Mouse (Mus musculus) gastrocnemius, adult 8-10 months (tissue): ENCODE data around the gene Spata31d1b. TPM values are rescaled to one million over a fixed set of nuclear protein-coding genes. Genes with fewer than 3 reads are reported as not detected.
"Not testable (repeated sequence)": the region's sequence is repeated elsewhere in the genome, so short reads cannot be mapped to it uniquely, and the experiment has no call there.

ENCODE experiments used
- DNase-seq, 2 experiments: peaks; one replicate each; pipeline ENCODE4 v3.0.0; 2022; ENCODE audit warnings: low spot score in 2 of 2
- total RNA-seq, 4 experiments: library from RNA; stranded (reverse); gene quantifications; 2 replicates each; pipeline ENCODE4 v1.2.4; 2022

Spata31d1b gene
- total RNA-seq, 4 experiments from 2014 or later, result not detected

GRCm38 (mm10) chr13:59694008-59694407 lies 18.1 kb upstream of the Spata31d1b start, which contains the start of gene 4921517D22Rik:
4921517D22Rik (minus strand) TSS chr13:59694108.
- no peak for DNase-seq

GRCm38 (mm10) chr13:59695781-59696180 lies 16.3 kb upstream of the Spata31d1b start:
- DNase-seq, result no peak

GRCm38 (mm10) chr13:59699131-59699530 lies 13.0 kb upstream of the Spata31d1b start:
- DNase-seq, result no peak

- DNase-seq, result not testable (repeated sequence)
Measured at GRCm38 (mm10) chr13:59700137-59700536, 11.9 kb upstream of the Spata31d1b start.

GRCm38 (mm10) chr13:59703514-59703913 lies 8.6 kb upstream of the Spata31d1b start:
- DNase-seq, result no peak

- DNase-seq, result no peak
Measured at GRCm38 (mm10) chr13:59704562-59704961, 7.5 kb upstream of the Spata31d1b start.

- no peak for DNase-seq
Measured at GRCm38 (mm10) chr13:59710230-59710629, 1.9 kb upstream of the Spata31d1b start, which contains the start of gene Spata31d1a. Spata31d1a (minus strand) TSS chr13:59710330.

GRCm38 (mm10) chr13:59713710-59714109 lies 1.6 kb downstream of the Spata31d1b start:
- no peak for DNase-seq

- DNase-seq, result not testable (repeated sequence)
Measured at GRCm38 (mm10) chr13:59718857-59719440, 6.9 kb downstream of the Spata31d1b start.

- DNase-seq, result no peak
Measured at GRCm38 (mm10) chr13:59719475-59719874, 7.4 kb downstream of the Spata31d1b start.

- DNase-seq, result not testable (repeated sequence)
Measured at GRCm38 (mm10) chr13:59722089-59722488, 10.0 kb downstream of the Spata31d1b start.

GRCm38 (mm10) chr13:59726139-59726867 lies 14.2 kb downstream of the Spata31d1b start:
- no peak for DNase-seq

- DNase-seq, result peak; percentile 50 to 56
Measured at GRCm38 (mm10) chr13:59728378-59729093, 16.5 kb downstream of the Spata31d1b start.

GRCm38 (mm10) chr13:59731652-59732051 lies 19.6 kb downstream of the Spata31d1b start, which contains the start of gene Spata31d1d:
Spata31d1d (minus strand) TSS chr13:59731752.
- DNase-seq, result no peak

- no peak for DNase-seq
Measured at GRCm38 (mm10) chr13:59733936-59734335, 21.9 kb downstream of the Spata31d1b start.

GRCm38 (mm10) chr13:59734347-59734746 lies 22.3 kb downstream of the Spata31d1b start:
- DNase-seq, result not testable (repeated sequence)

GRCm38 (mm10) chr13:59735190-59735589 lies 23.1 kb downstream of the Spata31d1b start:
- no peak for DNase-seq

- no peak for DNase-seq
Measured at GRCm38 (mm10) chr13:59738455-59738854, 26.4 kb downstream of the Spata31d1b start.

GRCm38 (mm10) chr13:59739397-59739796 lies 27.3 kb downstream of the Spata31d1b start:
- DNase-seq, result no peak

GRCm38 (mm10) chr13:59741096-59741495 lies 29.0 kb downstream of the Spata31d1b start:
- no peak for DNase-seq

- no peak for DNase-seq
Measured at GRCm38 (mm10) chr13:59741697-59742096, 29.6 kb downstream of the Spata31d1b start.

GRCm38 (mm10) chr13:59745462-59745861 lies 33.4 kb downstream of the Spata31d1b start:
- no peak for DNase-seq
